Comparison of ENCODE assay signal across 16 mouse cellular contexts in genomic region chr8:123989128-123989527, GRCm38 (mm10). TPM values are rescaled to one million over a fixed set of nuclear protein-coding genes. Genes with fewer than 3 reads are reported as not detected.
A peak's percentile ranks its signal among the peaks of the same experiment; 100 is the strongest.
DNase-seq lines count a peak whose midpoint lies in the region; ATAC-seq and TF ChIP-seq lines count a peak whose summit lies in the region.
"Had no signal": no experiment of that assay in that cellular context is flagged by ENCODE, and none has a peak within 500 bp of the region (broad histone marks: within the 10 kb centered on the region; RNA-seq: fewer than 3 reads in every experiment).

No protein-coding gene starts in this region.

- H3K27ac ChIP-seq in lung, embryonic 14.5 days (ENCODE audit: low read depth) = peak overlapping the region; percentile 72
- H3K27ac ChIP-seq in intestine, embryonic 16.5 days (ENCODE audit: low read length) = 0 out of 2 replicates have a peak overlapping the region, but pooled peaks have one; percentile 27
- H3K27ac ChIP-seq: embryonic facial prominence, embryonic 10.5 days; left cerebral cortex, adult 2 months; lung, embryonic 15.5 days; neural tube, embryonic 15.5 days had no signal

- H3K9ac ChIP-seq in lung, embryonic 14.5 days = no peak overlapping the region
- peak overlapping the region; percentile 19; the same call in 1 of the 2 replicates for H3K9ac ChIP-seq in intestine, embryonic 16.5 days (ENCODE audit: low read depth, low read length)
- H3K9ac ChIP-seq: lung, embryonic 15.5 days; neural tube, embryonic 15.5 days had no signal

- no peak for ATAC-seq in lung, embryonic 14.5 days (ENCODE audit: insufficient read depth)
- peak; percentile 44 for ATAC-seq in erythroid progenitor cell, adult 5-6 weeks (replicated peaks; ENCODE audit: low FRiP score, poor library complexity, severe bottlenecking)
- ATAC-seq in intestine, embryonic 16.5 days = peak; percentile 16; the same call in 1 of the 2 replicates
- ATAC-seq: forebrain, embryonic 14.5 days had no signal

- H3K27me3 ChIP-seq in lung, embryonic 14.5 days (ENCODE audit: insufficient read depth, low read length) = no peaks in the 10 kb centered on the region
- no peaks in the 10 kb centered on the region for H3K27me3 ChIP-seq in intestine, embryonic 16.5 days (replicated peaks; ENCODE audit: control insufficient read depth, insufficient read depth, low read length)
- H3K27me3 ChIP-seq: lung, embryonic 15.5 days; neural tube, embryonic 15.5 days had no signal

- no peak for TF ChIP-seq CTCF in lung, embryonic 14.5 days (IDR thresholded peaks at IDR 0.05; ENCODE audit: low read depth)

- no peaks in the 10 kb centered on the region for H3K9me3 ChIP-seq in lung, embryonic 14.5 days (ENCODE audit: low read depth, low read length)
- no peaks in the 10 kb centered on the region for H3K9me3 ChIP-seq in intestine, embryonic 16.5 days (ENCODE audit: control insufficient read depth, low read length)
- H3K9me3 ChIP-seq: embryonic facial prominence, embryonic 10.5 days; lung, embryonic 15.5 days; neural tube, embryonic 15.5 days had no signal

- H3K4me2 ChIP-seq in lung, embryonic 14.5 days = peak overlapping the region; percentile 31; the same call in 1 of the 2 replicates
- 0 out of 2 replicates have a peak overlapping the region, but pooled peaks have one; percentile 8 for H3K4me2 ChIP-seq in intestine, embryonic 16.5 days (ENCODE audit: low read depth, low read length)
- H3K4me2 ChIP-seq: lung, embryonic 15.5 days; neural tube, embryonic 15.5 days had no signal

- DNase-seq in lung, embryonic 14.5 days = no peak
- DNase-seq in lung, postnatal 14 days = no peak
- DNase-seq in spleen, postnatal 4 days (ENCODE audit: low spot score in 2 of 2) = peak; percentile 35 to 71
- no peak for DNase-seq in Muller cell, postnatal 12 days (ENCODE audit: inconsistent ontology term)
- DNase-seq in embryo, embryonic 10.5 days (ENCODE audit: low spot score) = no peak
- DNase-seq: cerebellum, adult 18-20 months; gastrocnemius, postnatal 25 days; kidney, postnatal 4 days; right cerebral cortex, postnatal 4 days had no signal

- H3K4me1 ChIP-seq in lung, embryonic 14.5 days (ENCODE audit: insufficient read depth) = no peaks in the 10 kb centered on the region
- peaks cover 17% of the 10 kb centered on the region for H3K4me1 ChIP-seq in intestine, embryonic 16.5 days (ENCODE audit: control insufficient read depth, insufficient read depth, low read length)
- H3K4me1 ChIP-seq: embryonic facial prominence, embryonic 10.5 days; neural tube, embryonic 15.5 days had no signal

- H3K36me3 ChIP-seq in lung, embryonic 14.5 days (ENCODE audit: insufficient read depth) = 0 out of 2 replicates have a peak, but pooled peaks cover 5% of the 10 kb centered on the region
- H3K36me3 ChIP-seq in intestine, embryonic 16.5 days (ENCODE audit: control insufficient read depth, insufficient read depth, low read length) = no peaks in the 10 kb centered on the region
- H3K36me3 ChIP-seq: lung, embryonic 15.5 days had no signal

- 44% methylated on average over 7 of the region's 7 CpGs for WGBS in lung, embryonic 14.5 days
- 54% methylated on average over 7 of the region's 7 CpGs for WGBS in intestine, embryonic 16.5 days

- H3K4me3 ChIP-seq in lung, embryonic 14.5 days (ENCODE audit: low read depth, low read length) = no peak overlapping the region
- no peak overlapping the region for H3K4me3 ChIP-seq in intestine, embryonic 16.5 days (ENCODE audit: low read length)
- H3K4me3 ChIP-seq: embryonic facial prominence, embryonic 10.5 days; left cerebral cortex, adult 2 months; lung, embryonic 15.5 days; neural tube, embryonic 15.5 days had no signal

RNA-seq across cellular contexts. Expression of gene Abcb10, which starts 6.2 kb away (rescaled TPM):
- 17.8 and 18.9 TPM in 2 replicates for polyA plus RNA-seq in lung, embryonic 14.5 days (2014; fragmentation: Nextera tagmentation; extraction: Ambion mirVana)
- total RNA-seq in erythroid progenitor cell, adult 5-6 weeks (2015; ENCODE audit: low replicate concordance) = 465 and 471 TPM in 2 replicates
- 483 and 625 TPM in 2 replicates for total RNA-seq in erythroid progenitor cell, adult 5-6 weeks (2017; ENCODE audit: low replicate concordance)
- polyA plus RNA-seq in intestine, embryonic 16.5 days (2015; fragmentation: Nextera tagmentation; extraction: Ambion mirVana) = 18.7 and 19.7 TPM in 2 replicates

RNA-seq across cellular contexts. Expression of gene Taf5l, which starts 32.1 kb away (rescaled TPM):
- 47.5 and 51.6 TPM in 2 replicates for polyA plus RNA-seq in lung, embryonic 14.5 days (2014; fragmentation: Nextera tagmentation; extraction: Ambion mirVana)
- 45.0 and 46.9 TPM in 2 replicates for total RNA-seq in erythroid progenitor cell, adult 5-6 weeks (2015; ENCODE audit: low replicate concordance)
- 40.3 and 41.6 TPM in 2 replicates for total RNA-seq in erythroid progenitor cell, adult 5-6 weeks (2017; ENCODE audit: low replicate concordance)
- 27.8 and 32.7 TPM in 2 replicates for polyA plus RNA-seq in intestine, embryonic 16.5 days (2015; fragmentation: Nextera tagmentation; extraction: Ambion mirVana)

RNA-seq across cellular contexts. Expression of gene Urb2, which starts 32.2 kb away (rescaled TPM):
- 9.0 and 9.2 TPM in 2 replicates for polyA plus RNA-seq in lung, embryonic 14.5 days (2014; fragmentation: Nextera tagmentation; extraction: Ambion mirVana)
- 10.9 and 11.5 TPM in 2 replicates for total RNA-seq in erythroid progenitor cell, adult 5-6 weeks (2015; ENCODE audit: low replicate concordance)
- 8.5 and 10.7 TPM in 2 replicates for total RNA-seq in erythroid progenitor cell, adult 5-6 weeks (2017; ENCODE audit: low replicate concordance)
- 3.9 TPM in 2 replicates for polyA plus RNA-seq in intestine, embryonic 16.5 days (2015; fragmentation: Nextera tagmentation; extraction: Ambion mirVana)

RNA-seq across cellular contexts. Expression of gene Nup133, which starts 40.1 kb away (rescaled TPM):
- 47.8 and 54.4 TPM in 2 replicates for polyA plus RNA-seq in lung, embryonic 14.5 days (2014; fragmentation: Nextera tagmentation; extraction: Ambion mirVana)
- 32.1 and 35.2 TPM in 2 replicates for total RNA-seq in erythroid progenitor cell, adult 5-6 weeks (2015; ENCODE audit: low replicate concordance)
- total RNA-seq in erythroid progenitor cell, adult 5-6 weeks (2017; ENCODE audit: low replicate concordance) = 46.0 and 49.7 TPM in 2 replicates
- polyA plus RNA-seq in intestine, embryonic 16.5 days (2015; fragmentation: Nextera tagmentation; extraction: Ambion mirVana) = 24.4 and 26.4 TPM in 2 replicates

Comparison
In these comparisons a context has a peak if more than half of its experiments do, and no peak if none do; other contexts are left out.
1. DNase-seq: peak in spleen, postnatal 4 days (2 of 2); none in lung, embryonic 14.5 days (single experiment), lung, postnatal 14 days (single experiment), Muller cell, postnatal 12 days (single experiment) and embryo, embryonic 10.5 days (single experiment).